Mouse (Mus musculus) liver, postnatal 0 days (tissue): ENCODE measurements around the gene Cdc34b. TPM values are rescaled to one million over a fixed set of nuclear protein-coding genes. Genes with fewer than 3 reads are reported as not detected.

Source experiments
- ATAC-seq: fragments of 200-750 bp; cut with Nextera tagmentation; 2 replicates; pipeline ENCODE4 v1.8.0; 2017; ENCODE audit warnings: mild to moderate bottlenecking, moderate library complexity
- DNase-seq: peaks from one replicate; pipeline ENCODE4 v3.0.0-alpha.2; 2016
- H3K27ac ChIP-seq: fragments of 300-500 bp; sonication (generic); 2 replicates; pipeline ENCODE4 v1.5.1; 2014; ENCODE audit warnings: antibody characterized with exemption, moderate library complexity, mild to moderate bottlenecking, low read depth
- H3K27me3 ChIP-seq: fragments of 300-500 bp; sonication (generic); 2 replicates; pipeline ENCODE4 v1.6.1; 2014; ENCODE audit warnings: low read length, control low read depth, mixed read lengths; ENCODE audit not compliant: insufficient read depth
- H3K36me3 ChIP-seq: fragments of 300-500 bp; sonication (generic); replicated peaks from 2 replicates; pipeline ENCODE4 v1.6.1; 2014; ENCODE audit warnings: mild to moderate bottlenecking, control low read depth, low read length, moderate library complexity, mixed read lengths; ENCODE audit not compliant: insufficient read depth
- H3K4me1 ChIP-seq: fragments of 300-500 bp; sonication (generic); 2 replicates; pipeline ENCODE4 v1.6.1; 2014; ENCODE audit warnings: antibody characterized with exemption, mild to moderate bottlenecking, control low read depth; ENCODE audit not compliant: insufficient read depth
- H3K4me2 ChIP-seq: fragments of 300-500 bp; sonication (generic); 2 replicates; pipeline ENCODE4 v1.6.1; 2014; ENCODE audit warnings: low read depth, mild to moderate bottlenecking, low read length, moderate library complexity, mixed read lengths
- H3K4me3 ChIP-seq: fragments of 300-500 bp; sonication (generic); 2 replicates; pipeline ENCODE4 v1.5.1; 2014; ENCODE audit warnings: low read depth, low read length
- H3K9ac ChIP-seq: fragments of 300-500 bp; sonication (generic); replicated peaks from 2 replicates; pipeline ENCODE4 v1.6.1; 2014; ENCODE audit warnings: mild to moderate bottlenecking, moderate library complexity
- H3K9me3 ChIP-seq: fragments of 300-500 bp; sonication (generic); 2 replicates; pipeline ENCODE4 v1.6.1; 2016; ENCODE audit warnings: mild to moderate bottlenecking, control low read depth, low read length, mixed read lengths
- CTCF ChIP-seq: sonication (generic); IDR thresholded peaks from 2 replicates; pipeline ENCODE4 v1.5.1; 2016; ENCODE audit warnings: antibody characterized with exemption, low read depth
- EP300 ChIP-seq: IDR thresholded peaks from 2 replicates; pipeline ENCODE4 v1.6.1; 2016; ENCODE audit warnings: antibody characterized with exemption, low read depth, mild to moderate bottlenecking
- WGBS: fragments of 180-500 bp; shearing (Covaris S2); extraction: QIAGEN DNeasy Blood & Tissue Kit; methylation state at CpG from one replicate; pipeline ENCODE4 v1.1.7; 2014; ENCODE audit not compliant: insufficient replicate concordance; 5-methylcytosine and 5-hydroxymethylcytosine counted together
- polyA plus RNA-seq: library from polyadenylated mRNA; unstranded; fragments of >200 nt; fragmentation: Nextera tagmentation; extraction: Ambion mirVana; gene quantifications from 2 replicates; pipeline ENCODE4 v1.2.1, GENCODE M21; 2015

Cdc34b gene
- polyA plus RNA-seq, 1 experiment from 2014 or later: not detected

- WGBS: 15% methylated on average over 9 of the region's 9 CpGs
- H3K4me1 ChIP-seq: peaks cover 3% of the 10 kb centered on the region; the same call in 1 of the 2 replicates
- ATAC-seq: peak; percentile 86
Observed at GRCm38 (mm10) chr11:94716754-94717153, 24.8 kb upstream of the Cdc34b start.

GRCm38 (mm10) chr11:94717239-94717638, 24.3 kb upstream of the Cdc34b start:
- Histone ChIP-seq H3K4me2 (peak overlapping the region; percentile 44; the same call in 1 of the 2 replicates), H3K4me3 (no peak overlapping the region), H3K36me3 (no peaks in the 10 kb centered on the region), H3K9me3 (no peaks in the 10 kb centered on the region), H3K27ac (no peak overlapping the region), H3K4me1 (peaks cover 3% of the 10 kb centered on the region; the same call in 1 of the 2 replicates), H3K27me3 (0 out of 2 replicates have a peak, but pooled peaks cover 2% of the 10 kb centered on the region), H3K9ac (no peak overlapping the region)
- ATAC-seq (no peak), DNase-seq (no peak)
- WGBS: 48% methylated on average over 11 of the region's 11 CpGs
- TF ChIP-seq CTCF (no peak), EP300 (no peak)

More at GRCm38 (mm10) chr11:94716754-94717153, 24.8 kb upstream of the Cdc34b start:
- H3K4me3 ChIP-seq: no peak overlapping the region
- H3K9me3 ChIP-seq: no peaks in the 10 kb centered on the region
- H3K9ac ChIP-seq: no peak overlapping the region
- H3K36me3 ChIP-seq: no peaks in the 10 kb centered on the region
- peak overlapping the region; percentile 44; the same call in 1 of the 2 replicates for H3K4me2 ChIP-seq
- H3K27ac ChIP-seq: no peak overlapping the region
- peak; percentile 69 for TF ChIP-seq CTCF
- no peak for TF ChIP-seq EP300
- DNase-seq: peak; percentile 59
- H3K27me3 ChIP-seq: 0 out of 2 replicates have a peak, but pooled peaks cover 2% of the 10 kb centered on the region

DNA sequence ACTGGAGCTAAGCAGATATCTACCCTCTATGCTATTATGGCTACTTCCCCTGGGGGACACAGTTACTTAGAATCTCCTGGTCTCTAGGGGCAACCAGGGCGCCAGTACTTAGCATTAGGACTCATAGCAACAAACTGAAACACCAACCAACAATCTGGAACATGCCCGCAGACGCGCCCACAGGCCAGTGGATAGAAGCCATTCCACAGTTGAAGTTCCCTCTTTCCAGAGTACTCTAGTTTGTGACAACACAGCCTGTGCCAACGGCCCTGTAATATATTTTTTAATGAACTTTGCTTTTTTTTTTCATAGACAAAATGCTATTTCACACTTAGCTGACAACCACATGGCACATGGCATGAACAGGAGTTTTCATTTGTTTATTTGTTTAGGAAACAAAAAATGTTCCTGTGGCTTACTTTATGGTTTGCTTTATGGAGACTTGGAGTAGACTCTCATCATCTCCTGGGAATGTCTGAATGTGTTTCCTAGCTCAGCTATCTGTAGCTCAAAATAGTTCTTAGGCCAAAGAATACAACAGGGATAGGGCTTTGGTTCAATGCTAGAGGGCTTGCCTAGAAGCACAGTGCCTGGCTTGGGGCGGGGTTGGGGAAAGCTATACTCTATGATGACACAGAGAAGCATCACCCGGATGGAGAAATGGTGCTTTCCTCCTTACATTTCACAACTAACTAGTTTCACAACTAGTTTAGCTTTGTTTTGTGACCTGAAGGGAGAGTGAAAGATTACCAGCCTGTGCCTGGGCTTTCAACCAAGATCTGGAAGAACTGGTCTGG, 23.3 kb upstream of the Cdc34b start:
- no peak for ATAC-seq
- H3K27ac ChIP-seq: no peak overlapping the region

DNA sequence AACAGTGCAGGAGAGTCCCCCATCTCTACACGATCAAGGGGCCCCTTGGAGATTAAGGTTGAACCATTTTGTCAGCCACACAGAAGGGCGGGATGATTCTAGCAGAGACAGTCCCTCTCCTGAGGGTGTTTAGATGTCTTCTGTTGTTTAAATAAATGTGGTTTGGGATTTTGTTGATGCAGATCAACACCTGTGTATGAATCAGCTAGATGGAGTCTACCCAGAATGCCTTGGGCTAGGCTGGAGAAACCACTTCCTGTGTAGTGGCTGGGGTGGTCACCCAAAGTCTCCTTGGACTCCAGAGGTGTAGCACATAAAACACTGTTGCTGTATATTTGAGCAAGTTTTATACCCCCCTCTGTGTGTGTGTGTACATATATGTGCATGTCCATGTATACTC, 22.4 kb upstream of the Cdc34b start:
- H3K9me3 ChIP-seq: no peaks in the 10 kb centered on the region
- peaks cover 3% of the 10 kb centered on the region; the same call in 1 of the 2 replicates for H3K4me1 ChIP-seq
- no peak overlapping the region for H3K9ac ChIP-seq
- 55% methylated on average over 2 of the region's 2 CpGs for WGBS
- H3K27me3 ChIP-seq: no peaks in the 10 kb centered on the region
- no peak overlapping the region for H3K4me2 ChIP-seq
- no peak overlapping the region for H3K27ac ChIP-seq
- DNase-seq (no peak), ATAC-seq (no peak)
- TF ChIP-seq CTCF (no peak), EP300 (no peak)
- H3K4me3 ChIP-seq: no peak overlapping the region
- no peaks in the 10 kb centered on the region for H3K36me3 ChIP-seq

More for the DNA sequence above, 23.3 kb upstream of the Cdc34b start:
- DNase-seq: no peak
- Histone ChIP-seq H3K4me2 (no peak overlapping the region), H3K36me3 (no peaks in the 10 kb centered on the region), H3K9ac (no peak overlapping the region), H3K4me3 (no peak overlapping the region), H3K27me3 (no peaks in the 10 kb centered on the region), H3K9me3 (no peaks in the 10 kb centered on the region), H3K4me1 (peaks cover 3% of the 10 kb centered on the region; the same call in 1 of the 2 replicates)
- 80% methylated on average over 7 of the region's 7 CpGs for WGBS
- TF ChIP-seq EP300: no peak
- no peak for TF ChIP-seq CTCF

DNA sequence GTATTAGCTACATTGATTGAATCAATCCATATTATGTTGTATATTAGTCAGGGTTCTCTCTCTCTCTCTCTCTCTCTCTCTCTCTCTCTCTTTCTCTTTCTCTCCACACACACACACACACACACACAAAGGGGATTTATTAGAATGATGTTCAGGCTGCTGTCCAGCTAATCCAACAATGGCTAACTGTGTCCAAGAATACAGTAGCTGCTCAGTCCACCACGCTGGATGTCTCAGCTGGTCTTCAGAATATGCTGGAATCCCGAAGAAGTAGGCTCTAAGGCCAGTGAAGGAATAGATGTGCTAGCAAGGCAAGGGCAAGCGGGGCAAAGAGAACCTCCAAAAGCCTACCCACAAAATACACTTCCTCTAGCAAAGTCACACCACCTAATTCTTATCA, 14.3 kb upstream of the Cdc34b start:
- Histone ChIP-seq H3K4me2 (no peak overlapping the region), H3K4me1 (no peaks in the 10 kb centered on the region), H3K27ac (no peak overlapping the region), H3K4me3 (no peak overlapping the region), H3K9me3 (no peaks in the 10 kb centered on the region), H3K36me3 (no peaks in the 10 kb centered on the region), H3K9ac (no peak overlapping the region), H3K27me3 (no peaks in the 10 kb centered on the region)
- TF ChIP-seq CTCF (no peak), EP300 (no peak)
- WGBS: 76% methylated on average over 3 of the region's 3 CpGs
- no peak for ATAC-seq
- no peak for DNase-seq

DNA sequence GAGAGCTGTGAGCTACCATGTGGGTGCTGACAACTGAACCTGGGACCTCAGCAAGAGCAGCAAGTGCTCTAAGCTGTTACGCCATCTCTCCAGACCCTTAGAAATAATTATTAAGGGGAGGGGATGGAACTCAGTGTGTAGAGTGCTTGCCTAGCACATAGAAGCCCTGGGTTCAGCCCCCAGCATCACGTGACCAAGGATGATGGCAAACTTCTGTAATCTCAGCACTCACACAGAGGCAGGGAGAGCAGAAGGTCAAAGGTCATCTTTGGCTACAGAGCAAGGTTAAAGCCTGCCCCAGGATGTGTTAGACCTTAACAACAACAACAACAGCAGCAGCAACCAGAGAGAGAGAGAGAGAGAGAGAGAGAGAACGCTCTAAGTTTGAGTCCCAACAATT, 13.0 kb upstream of the Cdc34b start:
- DNase-seq: no peak
- no peak overlapping the region for H3K4me2 ChIP-seq
- no peak for ATAC-seq
- no peak overlapping the region for H3K9ac ChIP-seq
- 58% methylated on average over 3 of the region's 3 CpGs for WGBS
- H3K4me1 ChIP-seq: no peaks in the 10 kb centered on the region
- no peaks in the 10 kb centered on the region for H3K36me3 ChIP-seq
- no peak overlapping the region for H3K4me3 ChIP-seq
- TF ChIP-seq EP300: no peak
- no peak for TF ChIP-seq CTCF
- H3K27ac ChIP-seq: no peak overlapping the region
- no peaks in the 10 kb centered on the region for H3K27me3 ChIP-seq
- H3K9me3 ChIP-seq: no peaks in the 10 kb centered on the region
